Mouse (Mus musculus) macrophage (primary cell): ENCODE results near the gene March4. TPM values are rescaled to one million over a fixed set of nuclear protein-coding genes. Genes with fewer than 3 reads are reported as not detected.

Source experiments
- H3K27ac ChIP-seq: fragments of 350-480 bp; formaldehyde crosslinking; 2 replicates; pipeline ENCODE4 v1.9.0; 2021
- H3K36me3 ChIP-seq: fragments of 350-480 bp; formaldehyde crosslinking; 2 replicates; pipeline ENCODE4 v1.9.0; 2021; ENCODE audit errors: inconsistent target
- H3K4me3 ChIP-seq: fragments of 350-480 bp; formaldehyde crosslinking; 2 replicates; pipeline ENCODE4 v1.9.0; 2021; ENCODE audit errors: inconsistent target
- H3K79me2 ChIP-seq: fragments of 350-480 bp; formaldehyde crosslinking; 2 replicates; pipeline ENCODE4 v1.9.0; 2021; ENCODE audit errors: inconsistent target
- WGBS: methylation state at CpG from one replicate; pipeline ENCODE4 v1.1.7; 2026; ENCODE audit warnings: inconsistent platforms; ENCODE audit not compliant: missing documents; 5-methylcytosine and 5-hydroxymethylcytosine counted together
- polyA plus RNA-seq: library from polyadenylated mRNA; stranded (reverse); fragments of 250-400 nt; gene quantifications from 3 replicates; pipeline ENCODE4 v1.2.4, GENCODE M21; 2018; ENCODE audit warnings: inconsistent platforms

The March4 gene
- polyA plus RNA-seq, 1 experiment from 2014 or later = not detected

GRCm38 (mm10) chr1:72493454-72493853 is 43.3 kb downstream of the March4 start:
- WGBS = 90% methylated on average over 3 of the region's 3 CpGs
- no peaks in the 10 kb centered on the region for H3K79me2 ChIP-seq
- H3K4me3 ChIP-seq = no peak overlapping the region
- no peaks in the 10 kb centered on the region for H3K36me3 ChIP-seq
- no peak overlapping the region for H3K27ac ChIP-seq

- no peaks in the 10 kb centered on the region for H3K36me3 ChIP-seq
Observed at GRCm38 (mm10) chr1:72492666-72493065, 44.1 kb downstream of the March4 start.

GRCm38 (mm10) chr1:72491307-72491706 is 45.4 kb downstream of the March4 start:
- Histone ChIP-seq H3K79me2 (no peaks in the 10 kb centered on the region), H3K36me3 (no peaks in the 10 kb centered on the region), H3K4me3 (no peak overlapping the region), H3K27ac (no peak overlapping the region)
- 88% methylated on average over 5 of the region's 5 CpGs for WGBS

More at GRCm38 (mm10) chr1:72492666-72493065, 44.1 kb downstream of the March4 start:
- 95% methylated on average over 10 of the region's 10 CpGs for WGBS
- Histone ChIP-seq H3K4me3 (no peak overlapping the region), H3K27ac (no peak overlapping the region), H3K79me2 (no peaks in the 10 kb centered on the region)

- Histone ChIP-seq H3K27ac (no peak overlapping the region), H3K36me3 (no peaks in the 10 kb centered on the region), H3K4me3 (no peak overlapping the region), H3K79me2 (no peaks in the 10 kb centered on the region)
- WGBS = 71% methylated on average over 3 of the region's 3 CpGs
Observed at GRCm38 (mm10) chr1:72490801-72491200, 45.9 kb downstream of the March4 start.

- no peaks in the 10 kb centered on the region for H3K36me3 ChIP-seq
- H3K79me2 ChIP-seq = no peaks in the 10 kb centered on the region
- H3K27ac ChIP-seq = no peak overlapping the region
- H3K4me3 ChIP-seq = no peak overlapping the region
- WGBS = 11% methylated on average over 8 of the region's 8 CpGs
Observed at GRCm38 (mm10) chr1:72490193-72490592, 46.5 kb downstream of the March4 start.

GRCm38 (mm10) chr1:72476594-72476993 is 60.1 kb downstream of the March4 start:
- H3K4me3 ChIP-seq = no peak overlapping the region
- no peak overlapping the region for H3K27ac ChIP-seq
- no peaks in the 10 kb centered on the region for H3K36me3 ChIP-seq
- 92% methylated on average over 2 of the region's 2 CpGs for WGBS
- no peaks in the 10 kb centered on the region for H3K79me2 ChIP-seq

- 81% methylated on average over 2 of the region's 2 CpGs for WGBS
- Histone ChIP-seq H3K36me3 (no peaks in the 10 kb centered on the region), H3K79me2 (no peaks in the 10 kb centered on the region), H3K27ac (no peak overlapping the region), H3K4me3 (no peak overlapping the region)
Observed at GRCm38 (mm10) chr1:72469075-72469474, 67.7 kb downstream of the March4 start.

GRCm38 (mm10) chr1:72468466-72469003 is 68.2 kb downstream of the March4 start:
- H3K79me2 ChIP-seq = no peaks in the 10 kb centered on the region

GRCm38 (mm10) chr1:72464926-72465583 is 71.7 kb downstream of the March4 start:
- Histone ChIP-seq H3K4me3 (no peak overlapping the region), H3K36me3 (no peaks in the 10 kb centered on the region), H3K27ac (no peak overlapping the region), H3K79me2 (no peaks in the 10 kb centered on the region)
- 59% methylated on average over 12 of the region's 12 CpGs for WGBS

More at GRCm38 (mm10) chr1:72468466-72469003, 68.2 kb downstream of the March4 start:
- Histone ChIP-seq H3K36me3 (no peaks in the 10 kb centered on the region), H3K4me3 (no peak overlapping the region), H3K27ac (no peak overlapping the region)
- 67% methylated on average over 5 of the region's 5 CpGs for WGBS

GRCm38 (mm10) chr1:72462516-72462915 is 74.2 kb downstream of the March4 start:
- Histone ChIP-seq H3K79me2 (no peaks in the 10 kb centered on the region), H3K4me3 (no peak overlapping the region), H3K36me3 (no peaks in the 10 kb centered on the region), H3K27ac (no peak overlapping the region)
- 67% methylated on average over 6 of the region's 6 CpGs for WGBS

- Histone ChIP-seq H3K27ac (no peak overlapping the region), H3K4me3 (no peak overlapping the region), H3K79me2 (no peaks in the 10 kb centered on the region), H3K36me3 (no peaks in the 10 kb centered on the region)
- WGBS = 91% methylated on average over 4 of the region's 4 CpGs
Observed at GRCm38 (mm10) chr1:72457652-72458051, 79.1 kb downstream of the March4 start.

- no peak overlapping the region for H3K27ac ChIP-seq
- H3K4me3 ChIP-seq = no peak overlapping the region
- no peaks in the 10 kb centered on the region for H3K79me2 ChIP-seq
- 88% methylated on average over 4 of the region's 4 CpGs for WGBS
- no peaks in the 10 kb centered on the region for H3K36me3 ChIP-seq
Observed at GRCm38 (mm10) chr1:72455923-72456322, 80.8 kb downstream of the March4 start.

- WGBS = 81% methylated on average over 6 of the region's 6 CpGs
- Histone ChIP-seq H3K4me3 (no peak overlapping the region), H3K79me2 (no peaks in the 10 kb centered on the region), H3K27ac (no peak overlapping the region), H3K36me3 (no peaks in the 10 kb centered on the region)
Observed at GRCm38 (mm10) chr1:72454733-72455201, 82.0 kb downstream of the March4 start.

- WGBS = 76% methylated on average over 2 of the region's 2 CpGs
Observed at GRCm38 (mm10) chr1:72452839-72453238, 83.9 kb downstream of the March4 start.

GRCm38 (mm10) chr1:72450790-72451189 is 85.9 kb downstream of the March4 start:
- no peaks in the 10 kb centered on the region for H3K79me2 ChIP-seq
- WGBS = 85% methylated on average over 4 of the region's 4 CpGs
- no peak overlapping the region for H3K4me3 ChIP-seq
- H3K36me3 ChIP-seq = no peaks in the 10 kb centered on the region
- no peak overlapping the region for H3K27ac ChIP-seq

More at GRCm38 (mm10) chr1:72452839-72453238, 83.9 kb downstream of the March4 start:
- Histone ChIP-seq H3K4me3 (no peak overlapping the region), H3K79me2 (no peaks in the 10 kb centered on the region), H3K36me3 (no peaks in the 10 kb centered on the region), H3K27ac (no peak overlapping the region)
